Mouse (Mus musculus) brain, embryonic 14.5 days (tissue): Measurements from ENCODE around the gene Clpx. TPM values are rescaled to one million over a fixed set of nuclear protein-coding genes. Genes with fewer than 3 reads are reported as not detected.

Experiments
- DNase-seq: peaks from one replicate; pipeline ENCODE4 v3.0.0-alpha.2; 2011; ENCODE audit warnings: low read depth
- CTCF ChIP-seq: fragments of 200-500 bp; IDR thresholded peaks from 2 replicates; pipeline ENCODE4 v1.5.1; 2012; ENCODE audit warnings: inconsistent platforms, mild to moderate bottlenecking, moderate library complexity, borderline replicate concordance; ENCODE audit not compliant: insufficient read depth, insufficient read length; ENCODE audit errors: extremely low read depth
- POLR2A ChIP-seq: fragments of 200-500 bp; IDR thresholded peaks from 2 replicates; pipeline ENCODE4 v1.6.1; 2012; ENCODE audit warnings: mild to moderate bottlenecking, inconsistent platforms, borderline replicate concordance; ENCODE audit not compliant: poor library complexity, insufficient read depth, insufficient read length, severe bottlenecking; ENCODE audit errors: extremely low read depth
- polyA plus RNA-seq: library from polyadenylated mRNA; depleted of rRNA; stranded (reverse); fragments of >200 nt; gene quantifications from 2 replicates; pipeline ENCODE4 v1.2.3, GENCODE M21; 2012; rRNA removed

The Clpx gene
- polyA plus RNA-seq, result 18.0 and 20.1 TPM in 2 replicates

- peak; percentile 80; the same call in 1 of the 2 replicates for TF ChIP-seq POLR2A
- TF ChIP-seq CTCF, result peak; percentile 7; the same call in 1 of the 2 replicates
- DNase-seq, result peak; percentile 100
Observed at GRCm38 (mm10) chr9:65293973-65294715, at the start of gene Clpx. Gene Clpx (plus strand): TSS chr9:65294260.

- TF ChIP-seq CTCF (no peak), POLR2A (no peak)
- no peak for DNase-seq
Observed at GRCm38 (mm10) chr9:65247502-65248376, 46.3 kb upstream of the Clpx start.

GRCm38 (mm10) chr9:65248377-65248690 is 45.7 kb upstream of the Clpx start:
- TF ChIP-seq CTCF, result no peak
- no peak for DNase-seq

- no peak for TF ChIP-seq CTCF
- no peak for TF ChIP-seq POLR2A
- DNase-seq, result no peak
Observed at GRCm38 (mm10) chr9:65252026-65252425, 42.0 kb upstream of the Clpx start.

- no peak for TF ChIP-seq POLR2A
- TF ChIP-seq CTCF, result no peak
- DNase-seq, result no peak
Observed at GRCm38 (mm10) chr9:65255906-65256600, 38.0 kb upstream of the Clpx start.

- no peak for DNase-seq
- TF ChIP-seq POLR2A, result no peak
- no peak for TF ChIP-seq CTCF
Observed at GRCm38 (mm10) chr9:65257218-65257910, 36.7 kb upstream of the Clpx start.

- DNase-seq, result no peak
- no peak for TF ChIP-seq POLR2A
- no peak for TF ChIP-seq CTCF
Observed at GRCm38 (mm10) chr9:65259366-65259765, 34.7 kb upstream of the Clpx start.

GRCm38 (mm10) chr9:65261591-65262230 is 32.3 kb upstream of the Clpx start:
- TF ChIP-seq CTCF, result no peak
- TF ChIP-seq POLR2A, result no peak
- no peak for DNase-seq

GRCm38 (mm10) chr9:65262641-65263120 is 31.4 kb upstream of the Clpx start:
- no peak for DNase-seq
- no peak for TF ChIP-seq POLR2A
- no peak for TF ChIP-seq CTCF

- peak; percentile 52 for DNase-seq
Observed at GRCm38 (mm10) chr9:65264959-65265358, 29.1 kb upstream of the Clpx start, which contains the start of gene Cilp. Gene Cilp (plus strand): TSS chr9:65265180.

More at GRCm38 (mm10) chr9:65264959-65265358, 29.1 kb upstream of the Clpx start, which contains the start of gene Cilp:
- TF ChIP-seq POLR2A, result no peak
- no peak for TF ChIP-seq CTCF
